Mouse (Mus musculus) olfactory bulb, adult 2 months (tissue): ENCODE measurements around the gene Gm5767.

Experiments used
- CTCF ChIP-seq: fragments of 200-500 bp; IDR thresholded peaks from 2 replicates; pipeline ENCODE4 v1.5.1; 2012; ENCODE audit warnings: low read depth, mild to moderate bottlenecking, low read length, moderate library complexity; ENCODE audit not compliant: insufficient read depth
- POLR2A ChIP-seq: fragments of 200-500 bp; IDR thresholded peaks from 2 replicates; pipeline ENCODE4 v1.6.1; 2012; ENCODE audit warnings: mild to moderate bottlenecking, low read depth, low read length, moderate library complexity; ENCODE audit not compliant: insufficient read depth

- TF ChIP-seq CTCF, result no peak
- TF ChIP-seq POLR2A, result no peak
Observed at GRCm38 (mm10) chr16:8717744-8718143, 37.2 kb downstream of the Gm5767 start.
